Mouse (Mus musculus) lung, embryonic 15.5 days (tissue): ENCODE data around the gene Ambra1. TPM values are rescaled to one million over a fixed set of nuclear protein-coding genes. Genes with fewer than 3 reads are reported as not detected.
A peak's percentile ranks its signal among the peaks of the same experiment; 100 is the strongest.

Experiments used
- ATAC-seq: fragments of 200-750 bp; cut with Nextera tagmentation; 2 replicates; pipeline ENCODE4 v1.8.0; 2017; ENCODE audit warnings: moderate number of reproducible peaks, borderline replicate concordance; ENCODE audit not compliant: low FRiP score, low TSS enrichment; ENCODE audit errors: extremely low read depth
- H3K27ac ChIP-seq: fragments of 300-500 bp; sonication (generic); 2 replicates; pipeline ENCODE4 v1.5.1; 2015; ENCODE audit warnings: moderate library complexity, mild to moderate bottlenecking, inconsistent platforms
- H3K27me3 ChIP-seq: fragments of 300-500 bp; sonication (generic); 2 replicates; pipeline ENCODE4 v1.6.1; 2015; ENCODE audit warnings: inconsistent platforms
- H3K36me3 ChIP-seq: fragments of 300-500 bp; sonication (generic); 2 replicates; pipeline ENCODE4 v1.6.1; 2015; ENCODE audit warnings: inconsistent platforms
- H3K4me1 ChIP-seq: fragments of 300-500 bp; sonication (generic); 2 replicates; pipeline ENCODE4 v1.6.1; 2015; ENCODE audit warnings: inconsistent platforms
- H3K4me2 ChIP-seq: fragments of 300-500 bp; sonication (generic); 2 replicates; pipeline ENCODE4 v1.6.1; 2015; ENCODE audit warnings: inconsistent platforms, mild to moderate bottlenecking, moderate library complexity
- H3K4me3 ChIP-seq: fragments of 300-500 bp; sonication (generic); 2 replicates; pipeline ENCODE4 v1.5.1; 2015; ENCODE audit warnings: mild to moderate bottlenecking, inconsistent platforms
- H3K9ac ChIP-seq: fragments of 300-500 bp; sonication (generic); 2 replicates; pipeline ENCODE4 v1.6.1; 2015; ENCODE audit warnings: inconsistent platforms
- H3K9me3 ChIP-seq: fragments of 300-500 bp; sonication (generic); 2 replicates; pipeline ENCODE4 v1.6.1; 2016; ENCODE audit warnings: inconsistent platforms
- WGBS: fragments of 180-500 bp; shearing (Covaris S2); methylation state at CpG from one replicate; pipeline ENCODE4 v1.1.7; 2015; 5-methylcytosine and 5-hydroxymethylcytosine counted together
- polyA plus RNA-seq: library from polyadenylated mRNA; unstranded; fragments of >200 nt; fragmentation: Nextera tagmentation; extraction: Ambion mirVana; gene quantifications from 2 replicates; pipeline ENCODE4 v1.2.1, GENCODE M21; 2015

The Ambra1 gene
- polyA plus RNA-seq, 1 experiment from 2014 or later: 16.4 TPM

DNA sequence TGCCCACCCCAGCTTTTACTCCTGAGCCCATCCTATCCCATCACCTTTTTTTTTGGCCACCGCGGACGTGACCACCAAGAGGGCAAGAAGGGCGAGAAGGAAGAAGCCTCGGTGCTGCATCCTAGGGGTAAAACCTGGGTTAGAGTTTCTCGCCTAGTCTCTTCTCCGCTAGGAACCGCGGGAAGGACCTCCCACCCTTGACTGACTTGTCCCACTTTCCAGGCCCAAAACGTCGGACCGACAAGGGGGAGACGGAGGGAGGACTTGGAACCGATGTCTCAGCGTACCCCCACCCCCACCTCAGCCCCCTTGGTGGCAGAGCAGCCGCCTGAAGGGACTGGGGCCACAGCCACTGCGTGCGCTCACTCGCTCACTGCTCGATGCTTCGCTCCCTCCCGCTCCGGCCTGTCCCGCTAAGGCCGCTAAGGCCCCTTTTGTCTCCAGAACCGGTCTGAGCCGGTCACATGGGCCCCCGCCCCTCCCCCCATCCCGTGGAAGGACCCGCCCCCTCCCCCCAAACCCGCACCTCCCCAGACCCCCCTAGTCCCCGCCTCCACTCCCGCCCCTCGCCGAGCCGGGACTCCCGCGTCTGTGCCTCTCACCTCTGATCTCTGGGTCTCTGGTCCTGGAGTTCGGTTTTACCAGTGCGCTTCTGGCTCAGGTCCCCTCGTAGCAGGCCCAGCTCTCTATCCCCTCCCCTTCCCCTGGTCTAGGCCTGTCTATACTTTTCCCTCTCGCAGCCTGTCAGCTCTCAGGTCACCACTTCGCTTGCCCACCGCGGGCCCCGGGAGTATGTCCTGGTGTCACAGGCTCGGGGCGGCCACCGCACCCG lies 201.6 kb downstream of the Ambra1 start:
- Histone ChIP-seq H3K9me3 (no peaks in the 10 kb centered on the region), H3K4me2 (peak overlapping the region; percentile 76), H3K27me3 (no peaks in the 10 kb centered on the region; the same call in 1 of the 2 replicates), H3K9ac (peak overlapping the region; percentile 83), H3K36me3 (peaks cover 27% of the 10 kb centered on the region; the same call in 1 of the 2 replicates), H3K4me1 (peaks cover 44% of the 10 kb centered on the region), H3K4me3 (peak overlapping the region; percentile 71), H3K27ac (peak overlapping the region; percentile 94)
- 2% methylated on average over 42 of the region's 50 CpGs for WGBS
- ATAC-seq: peak; percentile 77

- Histone ChIP-seq H3K4me1 (peaks cover 44% of the 10 kb centered on the region), H3K36me3 (peaks cover 33% of the 10 kb centered on the region; the same call in 1 of the 2 replicates), H3K9ac (peak within 1 kb of the TSS; percentile 83), H3K9me3 (no peaks in the 10 kb centered on the region), H3K4me3 (peak within 1 kb of the TSS; percentile 71), H3K27ac (peak within 1 kb of the TSS; percentile 94), H3K27me3 (no peaks in the 10 kb centered on the region), H3K4me2 (peak within 1 kb of the TSS; percentile 76)
- no peak for ATAC-seq
- whole genome bisulfite sequencing: 7% methylated on average over 14 of the region's 16 CpGs
These were observed 202.3 kb downstream of the Ambra1 start, which contains the start of gene Mdk for GRCm38 (mm10) chr2:91932160-91932711. TSS of gene Mdk (minus strand) at chr2:91932297.

DNA sequence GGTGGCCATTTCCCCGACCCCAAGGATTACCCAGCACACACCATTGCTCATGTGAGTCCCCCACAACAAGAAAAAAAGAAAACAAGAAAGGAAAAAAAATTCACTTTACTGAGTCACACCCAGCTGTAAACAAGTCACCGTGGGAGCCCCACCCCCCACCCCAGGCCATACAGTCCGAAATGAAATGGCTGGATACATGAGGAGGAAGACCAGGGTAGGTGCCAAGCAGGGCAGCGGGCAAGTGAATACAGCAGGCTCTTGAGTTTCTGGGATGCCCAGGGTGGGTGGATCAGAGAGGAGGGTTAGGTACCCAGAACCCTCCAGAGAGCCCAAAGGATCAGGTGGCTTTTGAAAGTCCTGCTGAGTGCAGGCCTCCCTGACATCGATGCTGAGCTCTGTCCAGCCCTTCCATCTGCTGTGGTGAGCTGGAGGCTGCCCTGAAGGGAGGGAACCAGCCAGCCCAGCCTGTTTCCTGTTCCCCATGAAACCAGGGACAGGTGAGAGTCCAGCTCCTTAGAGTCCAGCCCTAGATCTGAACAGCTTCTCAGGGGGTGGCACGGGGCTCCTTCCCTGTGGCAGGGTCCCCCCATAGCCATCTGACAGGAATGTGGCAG lies 202.9 kb downstream of the Ambra1 start:
- Histone ChIP-seq H3K4me1 (peaks cover 40% of the 10 kb centered on the region), H3K4me2 (peak overlapping the region; percentile 76; the same call in 1 of the 2 replicates), H3K27ac (peak overlapping the region; percentile 94; the same call in 1 of the 2 replicates), H3K4me3 (no peak overlapping the region), H3K36me3 (peaks cover 40% of the 10 kb centered on the region), H3K9ac (no peak overlapping the region), H3K27me3 (no peaks in the 10 kb centered on the region), H3K9me3 (no peaks in the 10 kb centered on the region)
- WGBS: 24% methylated on average over 6 of the region's 6 CpGs
- no peak for ATAC-seq

- Histone ChIP-seq H3K27ac (peak overlapping the region; percentile 29; the same call in 1 of the 2 replicates), H3K4me3 (no peak overlapping the region), H3K4me1 (peaks cover 35% of the 10 kb centered on the region), H3K27me3 (no peaks in the 10 kb centered on the region), H3K36me3 (peaks cover 46% of the 10 kb centered on the region), H3K9me3 (no peaks in the 10 kb centered on the region), H3K4me2 (no peak overlapping the region), H3K9ac (no peak overlapping the region)
- 37% methylated on average over 9 of the region's 9 CpGs for WGBS
- ATAC-seq: no peak
These were observed 203.5 kb downstream of the Ambra1 start for GRCm38 (mm10) chr2:91933471-91933870.

- Histone ChIP-seq H3K4me3 (no peak overlapping the region), H3K9ac (no peak overlapping the region), H3K27ac (no peak overlapping the region), H3K27me3 (no peaks in the 10 kb centered on the region), H3K36me3 (peaks cover 49% of the 10 kb centered on the region), H3K4me1 (peaks cover 34% of the 10 kb centered on the region), H3K4me2 (no peak overlapping the region), H3K9me3 (no peaks in the 10 kb centered on the region)
- 43% methylated on average over 8 of the region's 8 CpGs for WGBS
- no peak for ATAC-seq
These were observed 204.1 kb downstream of the Ambra1 start for GRCm38 (mm10) chr2:91934016-91934415.

GRCm38 (mm10) chr2:91934826-91935525 lies 205.0 kb downstream of the Ambra1 start:
- no peaks in the 10 kb centered on the region for H3K27me3 ChIP-seq
- no peak for ATAC-seq
- WGBS: 84% methylated on average over 9 of the region's 9 CpGs
- no peak overlapping the region for H3K27ac ChIP-seq
- peaks cover 56% of the 10 kb centered on the region for H3K36me3 ChIP-seq
- H3K9me3 ChIP-seq: no peaks in the 10 kb centered on the region
- no peak overlapping the region for H3K4me2 ChIP-seq
- H3K4me1 ChIP-seq: peaks cover 28% of the 10 kb centered on the region
- H3K4me3 ChIP-seq: no peak overlapping the region
- H3K9ac ChIP-seq: no peak overlapping the region

DNA sequence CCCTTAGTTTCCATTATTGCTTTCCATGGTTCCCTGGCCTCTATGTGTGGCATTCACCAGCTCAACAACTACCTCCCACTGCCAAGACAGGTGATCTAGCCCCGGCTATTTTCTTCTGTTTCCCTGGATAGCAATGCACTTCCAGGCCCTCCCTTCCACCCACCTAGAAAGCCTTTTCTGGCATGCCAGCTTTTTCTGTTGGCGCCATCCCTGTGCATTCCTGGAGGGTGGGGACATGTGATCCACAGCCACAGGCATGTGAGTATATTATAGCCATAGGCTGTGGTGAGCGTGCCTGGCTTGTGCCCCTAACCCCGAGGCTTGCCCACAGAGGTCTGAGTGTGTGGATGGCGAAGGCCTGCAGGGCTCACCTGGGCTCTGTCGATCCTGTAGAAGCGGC lies 206.2 kb downstream of the Ambra1 start:
- no peak for ATAC-seq
- H3K9me3 ChIP-seq: no peaks in the 10 kb centered on the region
- WGBS: 93% methylated on average over 7 of the region's 7 CpGs
- H3K27me3 ChIP-seq: no peaks in the 10 kb centered on the region
- no peak overlapping the region for H3K9ac ChIP-seq
- H3K4me3 ChIP-seq: no peak overlapping the region
- H3K36me3 ChIP-seq: peaks cover 64% of the 10 kb centered on the region
- H3K4me1 ChIP-seq: peaks cover 20% of the 10 kb centered on the region
- H3K4me2 ChIP-seq: no peak overlapping the region
- H3K27ac ChIP-seq: no peak overlapping the region

- WGBS: 81% methylated on average over 15 of the region's 15 CpGs
- Histone ChIP-seq H3K27ac (no peak overlapping the region), H3K4me3 (no peak overlapping the region), H3K36me3 (peaks cover 69% of the 10 kb centered on the region), H3K4me1 (peaks cover 3% of the 10 kb centered on the region), H3K4me2 (no peak overlapping the region), H3K9ac (no peak overlapping the region), H3K9me3 (no peaks in the 10 kb centered on the region), H3K27me3 (no peaks in the 10 kb centered on the region)
- no peak for ATAC-seq
These were observed 209.5 kb downstream of the Ambra1 start for GRCm38 (mm10) chr2:91939303-91939935.

DNA sequence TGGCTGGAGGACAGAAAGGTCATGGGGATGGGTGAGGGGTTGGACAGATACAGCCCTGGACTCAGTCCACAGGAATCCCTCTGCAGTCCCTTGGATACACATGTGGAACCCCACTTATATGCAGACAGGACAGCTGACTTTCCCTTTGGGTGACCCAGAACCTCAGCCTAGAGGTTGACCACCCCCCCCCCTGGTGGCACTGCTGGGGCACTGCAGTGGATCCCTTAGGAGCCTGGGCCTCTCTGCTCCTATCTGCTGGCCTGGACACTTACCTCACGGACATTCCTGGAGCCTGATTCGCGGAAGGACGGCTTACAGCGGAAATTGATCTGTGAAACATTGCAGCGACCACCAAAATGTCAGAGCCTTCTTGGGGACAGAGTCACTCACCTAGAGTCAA lies 212.4 kb downstream of the Ambra1 start:
- H3K27ac ChIP-seq: no peak overlapping the region
- H3K36me3 ChIP-seq: peaks cover 42% of the 10 kb centered on the region
- no peak overlapping the region for H3K9ac ChIP-seq
- no peak overlapping the region for H3K4me2 ChIP-seq
- no peaks in the 10 kb centered on the region for H3K9me3 ChIP-seq
- H3K27me3 ChIP-seq: no peaks in the 10 kb centered on the region
- no peak for ATAC-seq
- H3K4me3 ChIP-seq: no peak overlapping the region
- H3K4me1 ChIP-seq: peaks cover 14% of the 10 kb centered on the region
- 63% methylated on average over 6 of the region's 6 CpGs for WGBS

- Histone ChIP-seq H3K36me3 (peaks cover 22% of the 10 kb centered on the region), H3K9me3 (no peaks in the 10 kb centered on the region), H3K4me2 (no peak overlapping the region), H3K27ac (no peak overlapping the region), H3K4me3 (no peak overlapping the region), H3K4me1 (peaks cover 34% of the 10 kb centered on the region), H3K9ac (0 out of 2 replicates have a peak overlapping the region, but pooled peaks have one; percentile 10), H3K27me3 (no peaks in the 10 kb centered on the region)
- ATAC-seq: peak; percentile 21; the same call in 1 of the 2 replicates
- 40% methylated on average over 13 of the region's 13 CpGs for WGBS
These were observed 214.4 kb downstream of the Ambra1 start for GRCm38 (mm10) chr2:91944170-91944950.
